Mouse (Mus musculus): Measurements from ENCODE around the gene Abhd15. TPM values are rescaled to one million over a fixed set of nuclear protein-coding genes. Genes with fewer than 3 reads are reported as not detected.

The Abhd15 gene
- total RNA-seq, 2 experiments from 2014 or later = 0.70 to 2.2 TPM

GRCm38 (mm10) chr11:77492311-77492871, 22.5 kb upstream of the Abhd15 start:
- no peak for ATAC-seq (replicated peaks; ENCODE audit: low FRiP score, low TSS enrichment, poor library complexity, severe bottlenecking)

- ATAC-seq (replicated peaks; ENCODE audit: low FRiP score, low TSS enrichment, poor library complexity, severe bottlenecking) = peak; percentile 66
Measured at GRCm38 (mm10) chr11:77492911-77493332, 22.0 kb upstream of the Abhd15 start.

- no peak for ATAC-seq (replicated peaks; ENCODE audit: low FRiP score, low TSS enrichment, poor library complexity, severe bottlenecking)
Measured at GRCm38 (mm10) chr11:77493512-77494343, 21.2 kb upstream of the Abhd15 start, which contains the start of gene Git1. Git1 (plus strand) TSS chr11:77493562.

- ATAC-seq (replicated peaks; ENCODE audit: low FRiP score, low TSS enrichment, poor library complexity, severe bottlenecking) = no peak
Measured at GRCm38 (mm10) chr11:77494344-77494676, 20.6 kb upstream of the Abhd15 start.

GRCm38 (mm10) chr11:77494782-77495181, 20.1 kb upstream of the Abhd15 start:
- no peak for ATAC-seq (replicated peaks; ENCODE audit: low FRiP score, low TSS enrichment, poor library complexity, severe bottlenecking)

GRCm38 (mm10) chr11:77495507-77495906, 19.4 kb upstream of the Abhd15 start:
- no peak for ATAC-seq (replicated peaks; ENCODE audit: low FRiP score, low TSS enrichment, poor library complexity, severe bottlenecking)

GRCm38 (mm10) chr11:77497341-77497756, 17.6 kb upstream of the Abhd15 start:
- no peak for ATAC-seq (replicated peaks; ENCODE audit: low FRiP score, low TSS enrichment, poor library complexity, severe bottlenecking)

- no peak for ATAC-seq (replicated peaks; ENCODE audit: low FRiP score, low TSS enrichment, poor library complexity, severe bottlenecking)
Measured at GRCm38 (mm10) chr11:77497851-77498250, 17.1 kb upstream of the Abhd15 start.

- no peak for ATAC-seq (replicated peaks; ENCODE audit: low FRiP score, low TSS enrichment, poor library complexity, severe bottlenecking)
Measured at GRCm38 (mm10) chr11:77498261-77499139, 16.4 kb upstream of the Abhd15 start.

- ATAC-seq (replicated peaks; ENCODE audit: low FRiP score, low TSS enrichment, poor library complexity, severe bottlenecking) = no peak
Measured at GRCm38 (mm10) chr11:77499354-77499753, 15.6 kb upstream of the Abhd15 start.

- no peak for ATAC-seq (replicated peaks; ENCODE audit: low FRiP score, low TSS enrichment, poor library complexity, severe bottlenecking)
Measured at GRCm38 (mm10) chr11:77500361-77501325, 14.3 kb upstream of the Abhd15 start.

- ATAC-seq (replicated peaks; ENCODE audit: low FRiP score, low TSS enrichment, poor library complexity, severe bottlenecking) = peak; percentile 42; the same call in 1 of the 2 replicates
Measured at GRCm38 (mm10) chr11:77501392-77501791, 13.5 kb upstream of the Abhd15 start.

- ATAC-seq (replicated peaks; ENCODE audit: low FRiP score, low TSS enrichment, poor library complexity, severe bottlenecking) = no peak
Measured at GRCm38 (mm10) chr11:77501971-77502370, 12.9 kb upstream of the Abhd15 start.

- ATAC-seq (replicated peaks; ENCODE audit: low FRiP score, low TSS enrichment, poor library complexity, severe bottlenecking) = no peak
Measured at GRCm38 (mm10) chr11:77502481-77502880, 12.4 kb upstream of the Abhd15 start.

GRCm38 (mm10) chr11:77503511-77503910, 11.4 kb upstream of the Abhd15 start:
- ATAC-seq (replicated peaks; ENCODE audit: low FRiP score, low TSS enrichment, poor library complexity, severe bottlenecking) = no peak

GRCm38 (mm10) chr11:77504377-77504776, 10.5 kb upstream of the Abhd15 start:
- ATAC-seq (replicated peaks; ENCODE audit: low FRiP score, low TSS enrichment, poor library complexity, severe bottlenecking) = no peak

- ATAC-seq (replicated peaks; ENCODE audit: low FRiP score, low TSS enrichment, poor library complexity, severe bottlenecking) = no peak
Measured at GRCm38 (mm10) chr11:77505291-77505980, 9.5 kb upstream of the Abhd15 start.

- ATAC-seq (replicated peaks; ENCODE audit: low FRiP score, low TSS enrichment, poor library complexity, severe bottlenecking) = no peak
Measured at GRCm38 (mm10) chr11:77506273-77506672, 8.6 kb upstream of the Abhd15 start.
